Mouse (Mus musculus): ENCODE data around the gene Gpr19. TPM values are rescaled to one million over a fixed set of nuclear protein-coding genes. Genes with fewer than 3 reads are reported as not detected.

Gene Gpr19
- polyA plus RNA-seq, 1 experiment from 2014 or later, result 8.6 TPM

- WGBS, result 85% methylated on average over 7 of the region's 7 CpGs
- ATAC-seq (ENCODE audit: extremely low read depth, insufficient number of reproducible peaks, low FRiP score, low TSS enrichment), result no peak
- Histone ChIP-seq H3K4me3 (peak overlapping the region; percentile 64), H3K9me3 (no peaks in the 10 kb centered on the region), H3K27ac (replicated peaks) (no peak overlapping the region), H3K36me3 (0 out of 2 replicates have a peak, but pooled peaks cover 3% of the 10 kb centered on the region), H3K27me3 (replicated peaks) (no peaks in the 10 kb centered on the region), H3K4me2 (peak overlapping the region; percentile 91), H3K4me1 (peaks cover 56% of the 10 kb centered on the region), H3K9ac (peak overlapping the region; percentile 78)
Measured at GRCm38 (mm10) chr6:134930383-134930782, 32.0 kb upstream of the Gpr19 start.

- Histone ChIP-seq H3K9me3 (no peaks in the 10 kb centered on the region), H3K4me2 (peak overlapping the region; percentile 91), H3K27me3 (replicated peaks) (no peaks in the 10 kb centered on the region), H3K9ac (peak overlapping the region; percentile 78), H3K4me1 (peaks cover 59% of the 10 kb centered on the region), H3K36me3 (peaks cover 5% of the 10 kb centered on the region; the same call in 1 of the 2 replicates), H3K4me3 (peak overlapping the region; percentile 64), H3K27ac (replicated peaks) (peak overlapping the region; percentile 37; the same call in 1 of the 2 replicates)
- no peak for ATAC-seq (ENCODE audit: extremely low read depth, insufficient number of reproducible peaks, low FRiP score, low TSS enrichment)
- WGBS, result 39% methylated on average over 4 of the region's 4 CpGs
Measured at GRCm38 (mm10) chr6:134929926-134930325, 31.5 kb upstream of the Gpr19 start.

GRCm38 (mm10) chr6:134928889-134929310 is 30.5 kb upstream of the Gpr19 start:
- Histone ChIP-seq H3K36me3 (peaks cover 7% of the 10 kb centered on the region; the same call in 1 of the 2 replicates), H3K4me2 (peak overlapping the region; percentile 91), H3K4me3 (peak overlapping the region; percentile 64), H3K27ac (replicated peaks) (peak overlapping the region; percentile 99), H3K27me3 (replicated peaks) (no peaks in the 10 kb centered on the region), H3K9me3 (no peaks in the 10 kb centered on the region), H3K9ac (peak overlapping the region; percentile 92), H3K4me1 (peaks cover 60% of the 10 kb centered on the region)
- ATAC-seq (ENCODE audit: extremely low read depth, insufficient number of reproducible peaks, low FRiP score, low TSS enrichment), result peak; percentile 20; the same call in 1 of the 2 replicates
- WGBS, result 2% methylated on average over 15 of the region's 15 CpGs

- peak; percentile 76 for ATAC-seq (ENCODE audit: extremely low read depth, insufficient number of reproducible peaks, low FRiP score, low TSS enrichment)
- H3K27ac ChIP-seq (replicated peaks), result peak overlapping the region; percentile 99
- H3K9me3 ChIP-seq, result no peaks in the 10 kb centered on the region
- H3K4me2 ChIP-seq, result peak overlapping the region; percentile 91
- H3K4me1 ChIP-seq, result peaks cover 62% of the 10 kb centered on the region
- H3K36me3 ChIP-seq, result peaks cover 13% of the 10 kb centered on the region
- H3K4me3 ChIP-seq, result peak overlapping the region; percentile 64
- under 1% methylated on average over 63 of the region's 63 CpGs for WGBS
- no peaks in the 10 kb centered on the region for H3K27me3 ChIP-seq (replicated peaks)
- H3K9ac ChIP-seq, result peak overlapping the region; percentile 92
Measured at GRCm38 (mm10) chr6:134928096-134928888, 29.9 kb upstream of the Gpr19 start.

GRCm38 (mm10) chr6:134927595-134928095 is 29.3 kb upstream of the Gpr19 start:
- Histone ChIP-seq H3K4me1 (peaks cover 61% of the 10 kb centered on the region), H3K9ac (peak overlapping the region; percentile 92), H3K4me3 (peak overlapping the region; percentile 64), H3K36me3 (peaks cover 14% of the 10 kb centered on the region), H3K27ac (replicated peaks) (peak overlapping the region; percentile 99), H3K9me3 (no peaks in the 10 kb centered on the region), H3K4me2 (peak overlapping the region; percentile 91), H3K27me3 (replicated peaks) (no peaks in the 10 kb centered on the region)
- 1% methylated on average over 13 of the region's 13 CpGs for WGBS
- ATAC-seq (ENCODE audit: extremely low read depth, insufficient number of reproducible peaks, low FRiP score, low TSS enrichment), result no peak

- peaks cover 20% of the 10 kb centered on the region for H3K36me3 ChIP-seq
- H3K9me3 ChIP-seq, result no peaks in the 10 kb centered on the region
- H3K4me3 ChIP-seq, result peak overlapping the region; percentile 64
- ATAC-seq (ENCODE audit: extremely low read depth, insufficient number of reproducible peaks, low FRiP score, low TSS enrichment), result peak; percentile 26; the same call in 1 of the 2 replicates
- peaks cover 62% of the 10 kb centered on the region for H3K4me1 ChIP-seq
- peak overlapping the region; percentile 92 for H3K9ac ChIP-seq
- peak overlapping the region; percentile 99 for H3K27ac ChIP-seq (replicated peaks)
- no peaks in the 10 kb centered on the region for H3K27me3 ChIP-seq (replicated peaks)
- peak overlapping the region; percentile 91 for H3K4me2 ChIP-seq
- under 1% methylated on average over 63 of the region's 63 CpGs for WGBS
Measured at GRCm38 (mm10) chr6:134926803-134927594, 28.6 kb upstream of the Gpr19 start.

GRCm38 (mm10) chr6:134926338-134926705 is 27.9 kb upstream of the Gpr19 start:
- WGBS, result 38% methylated on average over 3 of the region's 3 CpGs
- Histone ChIP-seq H3K36me3 (peaks cover 22% of the 10 kb centered on the region), H3K27ac (replicated peaks) (peak overlapping the region; percentile 99), H3K27me3 (replicated peaks) (no peaks in the 10 kb centered on the region), H3K4me2 (peak overlapping the region; percentile 91), H3K4me1 (peaks cover 61% of the 10 kb centered on the region), H3K9ac (peak overlapping the region; percentile 92), H3K9me3 (no peaks in the 10 kb centered on the region), H3K4me3 (peak overlapping the region; percentile 64)
- ATAC-seq (ENCODE audit: extremely low read depth, insufficient number of reproducible peaks, low FRiP score, low TSS enrichment), result no peak

- no peak overlapping the region for H3K27ac ChIP-seq (replicated peaks)
- H3K9me3 ChIP-seq, result no peaks in the 10 kb centered on the region
- H3K9ac ChIP-seq, result peak overlapping the region; percentile 54
- 76% methylated on average over 4 of the region's 4 CpGs for WGBS
- H3K4me3 ChIP-seq, result 0 out of 2 replicates have a peak overlapping the region, but pooled peaks have one; percentile 6
- ATAC-seq (ENCODE audit: extremely low read depth, insufficient number of reproducible peaks, low FRiP score, low TSS enrichment), result no peak
- H3K27me3 ChIP-seq (replicated peaks), result no peaks in the 10 kb centered on the region
- peaks cover 22% of the 10 kb centered on the region for H3K36me3 ChIP-seq
- peak overlapping the region; percentile 40 for H3K4me2 ChIP-seq
- peaks cover 56% of the 10 kb centered on the region for H3K4me1 ChIP-seq
Measured at GRCm38 (mm10) chr6:134925673-134926337, 27.4 kb upstream of the Gpr19 start.

- H3K36me3 ChIP-seq, result peaks cover 22% of the 10 kb centered on the region
- no peak overlapping the region for H3K27ac ChIP-seq (replicated peaks)
- no peak for ATAC-seq (ENCODE audit: extremely low read depth, insufficient number of reproducible peaks, low FRiP score, low TSS enrichment)
- H3K4me1 ChIP-seq, result peaks cover 46% of the 10 kb centered on the region
- peak overlapping the region; percentile 40; the same call in 1 of the 2 replicates for H3K9ac ChIP-seq
- no peaks in the 10 kb centered on the region for H3K27me3 ChIP-seq (replicated peaks)
- H3K4me3 ChIP-seq, result peak overlapping the region; percentile 97
- H3K4me2 ChIP-seq, result peak overlapping the region; percentile 95
- 70% methylated on average over 3 of the region's 3 CpGs for WGBS
- H3K9me3 ChIP-seq, result no peaks in the 10 kb centered on the region
Measured at GRCm38 (mm10) chr6:134924262-134924661, 25.9 kb upstream of the Gpr19 start.

- Histone ChIP-seq H3K4me2 (peak overlapping the region; percentile 95), H3K36me3 (peaks cover 22% of the 10 kb centered on the region), H3K9me3 (no peaks in the 10 kb centered on the region), H3K9ac (peak overlapping the region; percentile 63), H3K4me3 (peak overlapping the region; percentile 97), H3K4me1 (peaks cover 49% of the 10 kb centered on the region), H3K27ac (replicated peaks) (no peak overlapping the region), H3K27me3 (replicated peaks) (no peaks in the 10 kb centered on the region)
- no peak for ATAC-seq (ENCODE audit: extremely low read depth, insufficient number of reproducible peaks, low FRiP score, low TSS enrichment)
- 72% methylated on average over 4 of the region's 4 CpGs for WGBS
Measured at GRCm38 (mm10) chr6:134923670-134924069, 25.3 kb upstream of the Gpr19 start.

Data from heart, embryonic 13.5 days (tissue).